Mouse (Mus musculus) intestine, embryonic 14.5 days (tissue): ENCODE measurements at regions not wholly inside any gene's neighbourhood (a gene's known extent, or its start where the extent isn't known, plus 50 kb on each side); places are given as distances from the start of the nearest gene placed in this dataset.

Experiments used
- ATAC-seq: fragments of 200-750 bp; cut with Nextera tagmentation; replicated peaks from 2 replicates; pipeline ENCODE4 v1.8.0; 2017; ENCODE audit warnings: low read depth, moderate number of reproducible peaks, moderate TSS enrichment, moderate library complexity; ENCODE audit not compliant: low FRiP score, low TSS enrichment
- DNase-seq: peaks from one replicate; pipeline ENCODE4 v3.0.0-alpha.2; 2018; ENCODE audit warnings: low spot score
- H3K27ac ChIP-seq: fragments of 300-500 bp; sonication (generic); 2 replicates; pipeline ENCODE4 v1.5.1; 2014; ENCODE audit warnings: low read depth, mild to moderate bottlenecking, control low read depth
- H3K27me3 ChIP-seq: fragments of 300-500 bp; sonication (generic); replicated peaks from 2 replicates; pipeline ENCODE4 v1.6.1; 2014; ENCODE audit warnings: low read length, control low read depth; ENCODE audit not compliant: control insufficient read depth, insufficient read depth
- H3K36me3 ChIP-seq: fragments of 300-500 bp; sonication (generic); 2 replicates; pipeline ENCODE4 v1.6.1; 2014; ENCODE audit warnings: low read length, control low read depth; ENCODE audit not compliant: control insufficient read depth, insufficient read depth
- H3K4me1 ChIP-seq: fragments of 300-500 bp; sonication (generic); replicated peaks from 2 replicates; pipeline ENCODE4 v1.6.1; 2014; ENCODE audit warnings: low read length, control low read depth, mixed read lengths; ENCODE audit not compliant: control insufficient read depth, insufficient read depth
- H3K4me2 ChIP-seq: fragments of 300-500 bp; sonication (generic); 2 replicates; pipeline ENCODE4 v1.6.1; 2014; ENCODE audit warnings: low read length
- H3K4me3 ChIP-seq: fragments of 300-500 bp; sonication (generic); 2 replicates; pipeline ENCODE4 v1.5.1; 2014; ENCODE audit warnings: low read depth, low read length, control low read depth, mixed read lengths
- H3K9ac ChIP-seq: fragments of 300-500 bp; sonication (generic); 2 replicates; pipeline ENCODE4 v1.6.1; 2014; ENCODE audit warnings: mild to moderate bottlenecking, low read length
- H3K9me3 ChIP-seq: fragments of 300-500 bp; sonication (generic); 2 replicates; pipeline ENCODE4 v1.6.1; 2016; ENCODE audit warnings: low read length, control low read depth; ENCODE audit not compliant: control insufficient read depth
- WGBS: fragments of 180-500 bp; shearing (Covaris S2); extraction: QIAGEN DNeasy Blood & Tissue Kit; methylation state at CpG from one replicate; pipeline ENCODE4 v1.1.7; 2014; 5-methylcytosine and 5-hydroxymethylcytosine counted together

DNA sequence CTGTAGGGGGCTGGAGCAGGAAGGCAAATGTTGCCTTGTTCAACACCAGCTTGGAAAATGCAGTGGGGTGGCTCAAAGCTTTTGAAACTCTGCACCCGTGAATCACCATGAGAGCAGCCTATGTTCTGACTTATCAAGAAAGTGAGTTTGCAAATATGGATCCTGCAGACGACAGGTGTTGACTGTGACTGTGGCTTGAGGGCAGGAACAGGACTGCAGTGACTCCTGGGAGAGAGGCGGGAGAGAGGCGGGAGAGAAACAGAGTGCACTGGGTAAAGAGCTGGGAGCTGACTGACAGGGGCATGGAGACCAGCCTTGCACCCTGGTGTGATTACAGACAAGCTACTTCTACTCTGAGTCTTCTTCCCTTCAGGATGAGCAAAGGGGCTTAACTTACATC lies 254.0 kb downstream of the Sec23ip start:
- no peak overlapping the region for H3K4me2 ChIP-seq
- no peak overlapping the region for H3K4me3 ChIP-seq
- no peak overlapping the region for H3K9ac ChIP-seq
- 61% methylated on average over 4 of the region's 4 CpGs for WGBS
- no peaks in the 10 kb centered on the region for H3K9me3 ChIP-seq
- no peak for DNase-seq
- no peak for ATAC-seq
- H3K4me1 ChIP-seq = no peaks in the 10 kb centered on the region
- H3K27ac ChIP-seq = no peak overlapping the region
- no peaks in the 10 kb centered on the region for H3K27me3 ChIP-seq
- no peaks in the 10 kb centered on the region for H3K36me3 ChIP-seq

DNA sequence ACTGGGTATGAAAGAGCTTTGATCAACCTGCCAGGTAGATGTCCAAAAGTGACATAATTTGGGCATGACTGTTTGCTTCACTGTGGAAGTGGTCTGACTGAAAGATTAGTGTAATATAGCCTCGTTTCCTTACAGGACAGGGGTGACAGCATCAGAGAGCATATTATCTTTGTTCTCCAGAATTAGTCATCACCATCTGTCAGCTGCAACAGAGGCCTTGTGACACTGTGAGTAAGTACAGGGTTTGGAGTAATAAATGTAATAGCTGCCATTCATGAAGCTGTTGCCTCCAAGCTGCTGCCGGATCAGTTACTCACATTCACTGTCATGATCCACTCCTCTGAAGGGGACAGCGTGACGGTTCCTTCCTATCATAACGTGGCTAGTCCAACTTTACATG lies 254.4 kb upstream of the Plpp4 start:
- 83% methylated on average over 5 of the region's 5 CpGs for WGBS
- Histone ChIP-seq H3K9me3 (no peaks in the 10 kb centered on the region), H3K27me3 (no peaks in the 10 kb centered on the region), H3K4me2 (no peak overlapping the region), H3K9ac (no peak overlapping the region), H3K27ac (no peak overlapping the region), H3K4me3 (no peak overlapping the region), H3K4me1 (no peaks in the 10 kb centered on the region), H3K36me3 (no peaks in the 10 kb centered on the region)
- DNase-seq (no peak), ATAC-seq (0 out of 2 replicates have a peak, but pooled peaks have one; percentile 36)

GRCm38 (mm10) chr7:129003150-129003549 lies 253.7 kb upstream of the Plpp4 start:
- ATAC-seq (no peak), DNase-seq (no peak)
- Histone ChIP-seq H3K27ac (no peak overlapping the region), H3K9me3 (no peaks in the 10 kb centered on the region), H3K9ac (no peak overlapping the region), H3K27me3 (no peaks in the 10 kb centered on the region), H3K4me1 (no peaks in the 10 kb centered on the region), H3K4me3 (no peak overlapping the region), H3K36me3 (no peaks in the 10 kb centered on the region), H3K4me2 (no peak overlapping the region)
- 67% methylated on average over 1 of the region's 1 CpGs for WGBS

- 89% methylated on average over 6 of the region's 6 CpGs for WGBS
- no peak overlapping the region for H3K4me2 ChIP-seq
- H3K4me3 ChIP-seq = no peak overlapping the region
- H3K9me3 ChIP-seq = peaks cover 5% of the 10 kb centered on the region; the same call in 1 of the 2 replicates
- ATAC-seq = no peak
- H3K27ac ChIP-seq = no peak overlapping the region
- H3K27me3 ChIP-seq = no peaks in the 10 kb centered on the region
- H3K4me1 ChIP-seq = no peaks in the 10 kb centered on the region
- no peak for DNase-seq
- H3K9ac ChIP-seq = no peak overlapping the region
- no peaks in the 10 kb centered on the region for H3K36me3 ChIP-seq
Measured at GRCm38 (mm10) chr7:129016353-129016752, 240.5 kb upstream of the Plpp4 start.

DNA sequence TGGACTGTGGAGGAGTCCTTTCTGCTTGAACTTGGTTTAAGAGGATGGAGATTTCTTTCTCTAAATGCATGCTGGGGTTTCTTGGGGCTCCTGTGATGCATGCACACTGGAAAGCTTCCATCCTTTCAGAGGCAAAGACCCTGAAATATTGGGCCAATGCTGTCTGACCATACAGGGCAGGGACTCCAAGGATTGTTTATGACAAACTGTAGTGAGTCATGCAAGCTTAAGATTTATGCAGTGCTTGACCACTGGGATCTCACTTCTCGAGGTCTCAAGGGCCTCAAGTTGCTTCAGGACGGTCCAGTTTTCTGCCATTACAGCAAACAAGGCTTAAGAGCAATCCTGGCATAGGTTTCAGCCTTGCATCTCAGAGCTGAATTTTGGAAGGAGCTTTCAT lies 229.7 kb upstream of the Plpp4 start:
- no peak overlapping the region for H3K4me2 ChIP-seq
- DNase-seq (no peak), ATAC-seq (no peak)
- H3K36me3 ChIP-seq = no peaks in the 10 kb centered on the region
- no peaks in the 10 kb centered on the region for H3K27me3 ChIP-seq
- 53% methylated on average over 2 of the region's 2 CpGs for WGBS
- H3K9ac ChIP-seq = no peak overlapping the region
- H3K27ac ChIP-seq = no peak overlapping the region
- no peaks in the 10 kb centered on the region for H3K4me1 ChIP-seq
- no peak overlapping the region for H3K4me3 ChIP-seq
- H3K9me3 ChIP-seq = no peaks in the 10 kb centered on the region

GRCm38 (mm10) chr7:129048023-129048422 lies 208.8 kb upstream of the Plpp4 start:
- no peaks in the 10 kb centered on the region for H3K36me3 ChIP-seq
- no peaks in the 10 kb centered on the region for H3K27me3 ChIP-seq
- no peaks in the 10 kb centered on the region for H3K4me1 ChIP-seq
- no peak overlapping the region for H3K27ac ChIP-seq
- DNase-seq (no peak), ATAC-seq (no peak)
- 65% methylated on average over 5 of the region's 5 CpGs for WGBS
- no peak overlapping the region for H3K4me2 ChIP-seq
- H3K9ac ChIP-seq = no peak overlapping the region
- H3K9me3 ChIP-seq = no peaks in the 10 kb centered on the region
- H3K4me3 ChIP-seq = no peak overlapping the region

DNA sequence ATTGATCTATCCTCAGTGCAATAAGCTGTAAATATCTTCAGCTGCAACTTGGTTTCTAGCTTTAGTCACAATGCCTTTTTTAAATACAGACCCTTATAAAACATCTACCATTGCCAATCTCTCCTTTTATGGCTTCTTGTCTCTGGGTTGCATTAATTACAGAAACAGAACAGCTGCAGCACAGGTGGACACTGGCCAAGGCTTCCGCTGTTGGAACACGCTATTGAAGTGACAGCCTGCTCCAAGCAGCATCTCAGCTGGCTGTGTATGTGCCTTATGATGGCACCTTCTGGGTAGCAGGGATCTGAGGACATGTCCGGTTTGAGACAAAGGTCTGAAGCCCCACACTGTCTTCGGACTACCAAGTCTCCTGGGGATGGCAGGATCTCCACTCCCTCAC lies 207.1 kb upstream of the Plpp4 start:
- no peaks in the 10 kb centered on the region for H3K27me3 ChIP-seq
- H3K9ac ChIP-seq = no peak overlapping the region
- H3K9me3 ChIP-seq = no peaks in the 10 kb centered on the region
- DNase-seq = no peak
- H3K4me3 ChIP-seq = no peak overlapping the region
- H3K4me2 ChIP-seq = no peak overlapping the region
- no peak overlapping the region for H3K27ac ChIP-seq
- ATAC-seq = no peak
- 74% methylated on average over 4 of the region's 4 CpGs for WGBS
- H3K36me3 ChIP-seq = no peaks in the 10 kb centered on the region
- no peaks in the 10 kb centered on the region for H3K4me1 ChIP-seq

DNA sequence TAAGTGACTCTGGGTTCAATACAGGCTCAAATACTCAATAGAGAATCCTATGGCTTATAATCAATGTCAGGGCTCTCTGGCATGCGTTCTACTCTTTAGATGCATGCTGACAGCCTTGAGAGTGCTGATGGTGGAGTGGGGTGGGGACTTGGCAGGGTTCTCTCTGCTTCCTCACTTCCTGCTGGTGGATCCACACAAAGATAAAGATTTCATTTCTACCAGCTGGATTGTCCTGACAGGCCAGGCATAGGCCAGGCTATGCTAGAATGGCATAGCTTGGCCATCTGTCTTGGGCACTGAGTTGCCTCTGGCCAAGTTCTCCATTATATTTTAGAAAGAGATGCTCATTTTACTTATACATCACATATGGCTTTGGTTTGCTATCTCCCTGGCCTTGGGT lies 206.2 kb upstream of the Plpp4 start:
- no peak overlapping the region for H3K4me3 ChIP-seq
- ATAC-seq (no peak), DNase-seq (no peak)
- no peak overlapping the region for H3K27ac ChIP-seq
- H3K9me3 ChIP-seq = no peaks in the 10 kb centered on the region
- H3K9ac ChIP-seq = no peak overlapping the region
- no peaks in the 10 kb centered on the region for H3K27me3 ChIP-seq
- WGBS = 78% methylated on average over 1 of the region's 1 CpGs
- no peak overlapping the region for H3K4me2 ChIP-seq
- H3K4me1 ChIP-seq = no peaks in the 10 kb centered on the region
- H3K36me3 ChIP-seq = no peaks in the 10 kb centered on the region

DNA sequence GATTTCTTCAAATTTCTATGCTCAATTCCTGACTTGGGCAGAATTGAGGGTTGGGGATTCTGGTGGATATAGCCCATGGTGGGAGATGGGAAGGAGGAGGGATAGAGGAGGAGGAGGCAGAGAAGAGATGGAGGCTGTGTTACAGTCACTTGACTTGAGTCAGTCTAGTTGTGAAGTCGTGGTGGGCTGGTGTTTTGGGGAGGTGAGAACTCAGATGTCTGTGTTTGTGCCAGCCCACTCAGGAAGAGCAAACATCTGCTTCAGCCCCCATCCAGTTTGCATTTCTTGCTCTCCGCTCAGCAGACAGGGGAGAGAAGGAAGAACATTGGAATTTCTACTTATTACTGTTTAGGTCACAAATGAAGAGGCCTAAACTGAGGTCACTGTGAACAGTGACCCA lies 189.9 kb upstream of the Plpp4 start:
- Histone ChIP-seq H3K27ac (no peak overlapping the region), H3K27me3 (no peaks in the 10 kb centered on the region)
- WGBS = 72% methylated on average over 2 of the region's 2 CpGs

More for the DNA sequence above, 189.9 kb upstream of the Plpp4 start:
- Histone ChIP-seq H3K4me1 (no peaks in the 10 kb centered on the region), H3K4me2 (no peak overlapping the region), H3K36me3 (no peaks in the 10 kb centered on the region), H3K9me3 (no peaks in the 10 kb centered on the region), H3K9ac (no peak overlapping the region), H3K4me3 (no peak overlapping the region)
- no peak for DNase-seq
- ATAC-seq = no peak
